Mouse (Mus musculus) retina, embryonic 14.5 days (tissue): ENCODE results near the gene Crip1.

Experiments used
- DNase-seq: peaks from one replicate; pipeline ENCODE4 v3.0.0-alpha.2; 2015; ENCODE audit warnings: low spot score

Crip1 gene

GRCm38 (mm10) chr12:113147481-113147880 lies 1.4 kb downstream of the Crip1 start:
- no peak for DNase-seq

GRCm38 (mm10) chr12:113148381-113149035 lies 2.4 kb downstream of the Crip1 start:
- no peak for DNase-seq

- no peak for DNase-seq
Observed at GRCm38 (mm10) chr12:113149341-113149740, 3.2 kb downstream of the Crip1 start.

- no peak for DNase-seq
Observed at GRCm38 (mm10) chr12:113149896-113150295, 3.8 kb downstream of the Crip1 start.

GRCm38 (mm10) chr12:113150591-113150990 lies 4.5 kb downstream of the Crip1 start:
- DNase-seq, result no peak

- DNase-seq, result no peak
Observed at GRCm38 (mm10) chr12:113151046-113151445, 4.9 kb downstream of the Crip1 start.

GRCm38 (mm10) chr12:113151661-113152271 lies 5.7 kb downstream of the Crip1 start:
- DNase-seq, result peak; percentile 45

GRCm38 (mm10) chr12:113152272-113152661 lies 6.2 kb downstream of the Crip1 start:
- DNase-seq, result no peak

- DNase-seq, result no peak
Observed at GRCm38 (mm10) chr12:113152991-113153525, 6.9 kb downstream of the Crip1 start.

GRCm38 (mm10) chr12:113153971-113154370 lies 7.9 kb downstream of the Crip1 start:
- no peak for DNase-seq

GRCm38 (mm10) chr12:113154747-113155075 lies 8.6 kb downstream of the Crip1 start:
- DNase-seq, result no peak

- peak; percentile 69 for DNase-seq
Observed at GRCm38 (mm10) chr12:113155076-113155771, 9.1 kb downstream of the Crip1 start.

- peak; percentile 99 for DNase-seq
Observed at GRCm38 (mm10) chr12:113155887-113156539, 9.9 kb downstream of the Crip1 start, which contains the start of gene Tedc1. Gene Tedc1, plus strand, starts transcription at chr12:113156421.

GRCm38 (mm10) chr12:113156540-113156929 lies 10.4 kb downstream of the Crip1 start:
- DNase-seq, result no peak

- DNase-seq, result no peak
Observed at GRCm38 (mm10) chr12:113157002-113157401, 10.9 kb downstream of the Crip1 start.

- DNase-seq, result no peak
Observed at GRCm38 (mm10) chr12:113157521-113157920, 11.4 kb downstream of the Crip1 start.

- no peak for DNase-seq
Observed at GRCm38 (mm10) chr12:113157971-113158370, 11.9 kb downstream of the Crip1 start.

- DNase-seq, result no peak
Observed at GRCm38 (mm10) chr12:113163561-113164006, 17.5 kb downstream of the Crip1 start.

- DNase-seq, result no peak
Observed at GRCm38 (mm10) chr12:113168031-113168536, 22.0 kb downstream of the Crip1 start.

- no peak for DNase-seq
Observed at GRCm38 (mm10) chr12:113176960-113177725, 31.0 kb downstream of the Crip1 start.

GRCm38 (mm10) chr12:113181020-113181419 lies 34.9 kb downstream of the Crip1 start:
- no peak for DNase-seq
